Mouse (Mus musculus) liver, adult 2 months (tissue): ENCODE data around the gene Agap1.

Experiments
- CTCF ChIP-seq: fragments of 200-500 bp; IDR thresholded peaks from 2 replicates; pipeline ENCODE4 v1.5.1; 2011; ENCODE audit warnings: low read depth, low read length, control low read depth
- POLR2A ChIP-seq: fragments of 200-500 bp; IDR thresholded peaks from 2 replicates; pipeline ENCODE4 v1.6.1; 2011; ENCODE audit warnings: low read length, control low read depth; ENCODE audit not compliant: insufficient read depth; ENCODE audit errors: extremely low read depth

DNA sequence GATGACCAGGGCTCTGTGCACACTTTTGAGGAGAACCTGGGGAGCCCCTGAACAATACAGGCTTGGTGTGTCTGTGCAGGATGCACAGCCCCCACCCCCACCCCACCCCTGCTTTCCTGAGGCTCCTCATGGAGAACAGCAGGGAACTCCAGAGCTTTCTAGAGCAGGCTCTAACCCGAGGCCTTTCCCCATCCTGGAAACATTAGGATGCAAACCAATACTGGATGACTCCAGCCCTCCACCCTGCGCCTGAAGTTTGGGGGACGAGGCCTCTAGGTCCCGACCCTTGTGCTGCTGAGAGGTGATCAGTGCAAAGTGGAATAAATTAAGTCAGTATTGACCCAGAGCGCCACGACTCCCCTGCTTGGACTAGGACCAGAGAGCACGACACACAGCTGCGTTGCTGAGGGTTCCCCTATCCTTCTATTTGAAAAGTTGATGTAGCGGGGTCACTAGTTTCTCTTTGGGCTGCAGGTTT, 472.0 kb downstream of the Agap1 start:
- TF ChIP-seq CTCF, result no peak
- TF ChIP-seq POLR2A, result no peak
